Mouse (Mus musculus) E14TG2a.4 (cell line): ENCODE data around the gene Iqcd.

Experiments
- CTCF ChIP-seq: conservative IDR thresholded peaks from 2 replicates; pipeline ENCODE4 v1.5.1; 2014; ENCODE audit warnings: low read length
- NANOG ChIP-seq: IDR thresholded peaks from 2 replicates; pipeline ENCODE4 v1.6.1; 2014; ENCODE audit warnings: borderline replicate concordance, low read length, mixed read lengths

- TF ChIP-seq CTCF (no peak), NANOG (no peak)
These were observed 37.6 kb downstream of the Iqcd start for GRCm38 (mm10) chr5:120626399-120626798.
